Mouse (Mus musculus): ENCODE measurements around the gene Sdcbp2. TPM values are rescaled to one million over a fixed set of nuclear protein-coding genes. Genes with fewer than 3 reads are reported as not detected.
A peak's percentile ranks its signal among the peaks of the same experiment; 100 is the strongest.

The Sdcbp2 gene
- total RNA-seq, 2 experiments from 2014 or later = 1.5 TPM

DNA sequence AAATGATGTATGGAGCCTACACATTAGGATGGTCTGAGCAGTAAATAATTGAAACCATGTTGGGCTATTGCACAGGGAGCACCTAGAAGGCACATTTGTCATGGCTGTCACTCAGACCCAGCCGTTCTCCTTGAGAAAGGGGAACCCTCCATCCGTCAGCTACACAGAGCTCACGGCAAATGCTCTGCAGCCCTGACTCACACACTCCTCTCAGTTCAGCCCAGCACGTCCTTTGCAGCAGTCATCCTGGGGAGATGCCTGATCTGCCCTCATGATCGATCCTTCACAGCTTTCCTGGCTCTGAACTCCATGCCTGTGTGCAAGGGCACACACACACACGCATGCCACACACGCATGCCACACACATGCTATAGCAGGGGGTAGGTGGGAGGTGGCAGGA, 56.9 kb downstream of the Sdcbp2 start:
- DNase-seq (ENCODE audit: extremely low spot score in 1 of 2, low spot score in 1 of 2) = no peak

DNA sequence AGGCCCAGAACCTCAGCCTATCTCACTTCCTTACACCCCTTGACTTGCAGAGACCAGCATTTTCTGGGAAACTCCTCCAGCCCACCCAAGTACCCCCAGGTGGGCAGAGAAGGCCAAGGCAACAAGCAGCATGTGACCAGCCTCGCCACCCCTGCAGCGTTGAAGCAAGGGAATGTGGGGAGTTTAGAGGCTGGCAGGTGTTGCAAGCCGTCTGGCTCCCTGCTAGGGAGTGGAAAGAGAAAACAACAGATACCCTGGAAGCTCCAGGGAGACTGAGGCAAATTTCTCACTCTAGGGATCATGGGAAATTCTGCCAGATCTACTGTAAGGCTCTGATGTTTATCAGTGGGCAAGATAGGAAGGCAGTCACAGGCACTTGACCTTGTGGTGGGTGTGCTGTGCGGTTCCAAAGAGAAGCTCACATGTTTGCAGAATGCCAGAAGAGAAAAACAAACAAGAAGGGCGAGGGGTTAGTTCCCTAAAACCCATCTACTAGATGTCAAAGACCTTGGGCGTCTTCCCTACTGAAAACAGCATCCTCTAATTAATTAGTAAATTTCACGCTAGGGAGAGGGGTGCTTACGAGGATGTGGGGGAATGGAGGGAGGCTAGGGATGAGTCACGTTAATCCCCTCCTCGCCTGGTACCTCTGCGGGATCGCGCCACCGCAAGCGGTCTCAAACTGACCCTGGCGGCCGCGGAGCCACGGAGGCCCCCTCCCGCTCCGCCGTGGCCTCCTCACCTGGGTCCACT, 59.2 kb downstream of the Sdcbp2 start:
- no peak for DNase-seq (ENCODE audit: extremely low spot score in 1 of 2, low spot score in 1 of 2)

DNA sequence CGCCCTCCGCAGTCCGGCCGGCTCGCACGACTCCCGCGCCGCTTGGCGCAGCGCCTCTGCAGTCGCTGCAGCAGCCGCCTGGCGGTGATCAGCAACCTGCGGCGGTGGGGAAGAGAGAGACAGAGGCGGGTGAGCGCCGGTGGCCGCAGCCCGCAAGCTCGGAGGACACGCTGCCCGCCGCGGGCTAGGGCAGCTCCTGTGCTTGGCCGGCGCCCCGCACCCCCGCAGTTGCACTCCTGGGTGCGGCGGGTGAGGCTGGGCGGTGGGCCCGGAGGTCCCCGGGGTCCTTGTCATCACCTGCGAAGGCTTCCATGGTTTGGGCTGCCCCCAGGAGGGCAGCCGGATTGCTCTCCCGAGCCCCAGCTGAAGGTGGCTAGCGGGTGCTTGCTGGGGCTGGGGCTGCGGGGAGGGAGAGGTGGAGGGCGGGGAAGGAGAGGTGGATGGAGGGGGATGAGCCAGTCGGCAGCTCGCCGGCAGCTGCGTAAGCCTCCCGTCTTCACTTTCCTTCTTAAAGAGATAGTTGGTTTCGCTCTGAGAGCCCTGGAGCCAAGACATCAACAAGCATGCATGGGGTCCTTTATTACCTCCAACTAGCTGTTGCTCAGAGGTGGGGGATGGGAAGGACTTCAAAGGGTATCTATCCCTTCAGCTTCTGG, 59.9 kb downstream of the Sdcbp2 start, which contains the start of gene Snph:
Gene Snph (minus strand): TSS at position 435 of the 656 bp plus-strand sequence.
- peak; percentile 60 to 68 for DNase-seq (ENCODE audit: extremely low spot score in 1 of 2, low spot score in 1 of 2)

DNA sequence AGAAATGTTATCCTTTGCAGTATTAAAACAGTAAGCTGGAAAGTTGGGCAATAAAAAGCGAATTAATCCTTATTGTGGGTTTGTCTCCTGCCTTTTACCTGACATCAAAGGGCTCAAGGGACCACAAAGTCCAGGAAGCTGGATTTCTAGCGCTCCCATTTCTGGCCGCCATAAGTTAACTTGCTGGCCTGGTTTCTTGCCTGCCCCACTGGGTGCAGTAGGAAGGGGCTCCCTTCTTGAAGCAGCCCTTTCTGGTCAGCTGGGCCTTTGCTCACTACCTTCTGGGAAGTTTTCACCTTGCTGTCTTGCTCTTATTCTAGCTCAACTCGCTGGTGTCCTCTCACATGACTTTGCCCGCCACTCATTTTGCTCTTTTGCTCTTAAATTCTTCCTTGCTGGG, 60.6 kb downstream of the Sdcbp2 start:
- no peak for DNase-seq (ENCODE audit: extremely low spot score in 1 of 2, low spot score in 1 of 2)

DNA sequence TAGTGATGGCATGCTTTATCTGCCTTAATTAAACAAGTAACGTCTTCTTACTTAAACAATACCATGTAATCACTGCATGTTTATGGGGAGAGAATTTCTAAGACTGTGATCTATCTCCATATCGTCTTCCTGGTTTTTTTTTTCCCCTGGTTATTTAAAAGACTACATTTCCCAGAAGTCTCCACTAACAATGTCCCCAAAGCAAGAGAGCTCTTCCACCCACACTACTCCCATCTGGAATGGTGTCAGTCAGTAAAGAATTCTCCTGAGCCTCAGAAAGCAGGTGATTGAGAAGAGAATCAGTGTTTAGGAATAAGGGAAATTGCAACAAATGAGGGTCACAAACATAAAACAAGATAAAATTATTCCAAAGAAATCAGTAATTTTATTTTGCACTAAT, 62.5 kb downstream of the Sdcbp2 start:
- no peak for DNase-seq (ENCODE audit: extremely low spot score in 1 of 2, low spot score in 1 of 2)

DNA sequence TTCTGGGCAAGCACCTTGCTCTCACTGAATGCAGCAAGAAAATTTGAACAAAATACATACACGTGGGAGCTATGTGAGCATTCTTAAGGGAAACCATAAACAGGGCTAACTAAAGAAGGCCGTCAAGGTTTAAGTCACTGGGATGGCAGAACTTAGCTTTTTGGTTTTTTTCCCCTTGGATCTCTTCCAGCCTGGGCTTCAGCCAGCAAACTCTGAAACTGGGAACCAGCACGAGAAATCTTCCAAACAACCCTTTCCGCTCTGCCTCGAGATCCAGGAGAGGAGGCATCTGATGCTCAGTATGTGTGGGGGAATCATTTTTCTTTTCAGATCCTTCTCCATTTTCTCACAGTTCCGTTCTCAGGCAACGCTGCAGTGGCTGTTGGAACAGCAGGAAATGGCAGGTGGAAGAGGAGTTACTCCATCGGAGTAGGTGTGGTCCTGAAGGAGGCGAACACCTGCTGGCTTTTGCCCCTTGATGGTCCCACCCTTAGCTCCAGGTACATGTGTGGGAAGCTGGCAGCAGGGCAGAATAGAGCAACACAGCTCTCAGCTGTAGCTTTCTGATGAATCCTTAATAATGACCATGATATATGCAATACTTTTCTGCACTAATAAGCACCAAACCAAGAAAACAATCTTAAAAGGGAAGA, 63.1 kb downstream of the Sdcbp2 start:
- no peak for DNase-seq (ENCODE audit: extremely low spot score in 1 of 2, low spot score in 1 of 2)

DNA sequence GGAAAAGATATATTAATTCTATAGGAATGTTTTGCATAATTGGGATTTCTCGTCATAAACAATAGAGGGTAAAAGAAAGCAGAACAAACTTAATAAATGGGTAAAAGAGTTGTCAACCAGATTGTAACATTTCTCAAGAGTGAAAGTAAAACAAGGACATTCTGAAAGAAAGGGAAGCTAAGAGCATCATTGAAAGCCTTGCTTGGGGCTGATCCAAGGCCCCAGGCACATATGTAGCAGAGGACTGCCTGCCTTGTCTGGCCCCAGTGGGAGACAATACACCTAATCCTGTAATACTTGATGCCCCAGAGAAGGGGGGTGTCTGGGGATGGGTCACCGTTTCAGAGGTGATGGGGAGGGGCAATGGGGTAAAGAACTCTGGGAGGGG, 63.6 kb downstream of the Sdcbp2 start:
- DNase-seq (ENCODE audit: extremely low spot score in 1 of 2, low spot score in 1 of 2) = no peak

Other genes with a start within 250 kb of the Sdcbp2 start
- gene 4921509C19Rik, start 96.5 kb upstream of the Sdcbp2 start, total RNA-seq (2021) = not detected
- gene Nsfl1c, start 78.4 kb upstream of the Sdcbp2 start, total RNA-seq (2021) = 100 to 1,000 TPM; 136 to 139 TPM
- 100 to 1,000 TPM; 877 to 984 TPM for gene Fkbp1a, start 30.1 kb upstream of the Sdcbp2 start, total RNA-seq (2021)
- 100 to 1,000 TPM; 380 to 402 TPM for gene Snph, start 60.0 kb downstream of the Sdcbp2 start, total RNA-seq (2021)
- gene Rad21l, start 95.9 kb downstream of the Sdcbp2 start, total RNA-seq (2021) = 1 to 10 TPM in 1 of 2 experiments, under 1 TPM in 1; 0.89 to 1.2 TPM
- 1 to 10 TPM; 4.6 to 4.7 TPM for gene Tmem74b, start 129.4 kb downstream of the Sdcbp2 start, total RNA-seq (2021)
- 10 to 100 TPM; 33.3 to 34.0 TPM for gene Psmf1, start 171.6 kb downstream of the Sdcbp2 start, total RNA-seq (2021)